Mouse (Mus musculus) macrophage (primary cell): Measurements from ENCODE around the gene Slc25a28. TPM values are rescaled to one million over a fixed set of nuclear protein-coding genes. Genes with fewer than 3 reads are reported as not detected.

Experiments used
- H3K27ac ChIP-seq: fragments of 350-480 bp; formaldehyde crosslinking; 2 replicates; pipeline ENCODE4 v1.9.0; 2021
- H3K36me3 ChIP-seq: fragments of 350-480 bp; formaldehyde crosslinking; 2 replicates; pipeline ENCODE4 v1.9.0; 2021; ENCODE audit errors: inconsistent target
- H3K4me3 ChIP-seq: fragments of 350-480 bp; formaldehyde crosslinking; 2 replicates; pipeline ENCODE4 v1.9.0; 2021; ENCODE audit errors: inconsistent target
- H3K79me2 ChIP-seq: fragments of 350-480 bp; formaldehyde crosslinking; 2 replicates; pipeline ENCODE4 v1.9.0; 2021; ENCODE audit errors: inconsistent target
- WGBS: methylation state at CpG from one replicate; pipeline ENCODE4 v1.1.7; 2026; ENCODE audit warnings: inconsistent platforms; ENCODE audit not compliant: missing documents; 5-methylcytosine and 5-hydroxymethylcytosine counted together
- polyA plus RNA-seq: library from polyadenylated mRNA; stranded (reverse); fragments of 250-400 nt; gene quantifications from 3 replicates; pipeline ENCODE4 v1.2.4, GENCODE M21; 2018; ENCODE audit warnings: inconsistent platforms
- total RNA-seq, 78 experiments: library from RNA; depleted of rRNA; stranded (reverse); fragments of 250-400 nt; gene quantifications; 1 replicate in 9 of 78; 2 replicates in 24 of 78; 3 replicates in 43 of 78; 4 replicates in 2 of 78; pipeline ENCODE4 v1.2.4; 2018; ENCODE audit warnings: inconsistent platforms in 56 of 78

The Slc25a28 gene
- 100 to 1,000 TPM in 10 of 26 experiments, 10 to 100 TPM in 16; 71.5 to 154 (median 97.6) TPM for total RNA-seq (2018; cell fraction: chromatin; rRNA removed)
- 10 to 100 TPM; 15.5 to 21.5 (median 18.2) TPM for total RNA-seq (2018; cell fraction: cytosol; rRNA removed)
- total RNA-seq (2018; cell fraction: nucleus; rRNA removed) = 100 to 1,000 TPM in 9 of 26 experiments, 10 to 100 TPM in 17; 54.9 to 146 (median 94.1) TPM
- polyA plus RNA-seq = 16.2 to 24.8 TPM (median 23.2 TPM) in 3 replicates

GRCm38 (mm10) chr19:43674730-43675524 is at the start of gene Slc25a28:
Gene Slc25a28 (minus strand): TSS chr19:43674881.
- Histone ChIP-seq H3K4me3 (peak within 1 kb of the TSS; percentile 83), H3K36me3 (no peaks in the 10 kb centered on the region), H3K27ac (peak within 1 kb of the TSS; percentile 90), H3K79me2 (peaks cover 41% of the 10 kb centered on the region)
- WGBS = under 1% methylated on average over 79 of the region's 79 CpGs

- no peak overlapping the region for H3K4me3 ChIP-seq
- peaks cover 72% of the 10 kb centered on the region for H3K36me3 ChIP-seq
- no peak overlapping the region for H3K27ac ChIP-seq
- H3K79me2 ChIP-seq = no peaks in the 10 kb centered on the region
- 98% methylated on average over 18 of the region's 20 CpGs for WGBS
Measured at GRCm38 (mm10) chr19:43724194-43724593, 49.5 kb upstream of the Slc25a28 start.

- Histone ChIP-seq H3K36me3 (peaks cover 72% of the 10 kb centered on the region), H3K79me2 (no peaks in the 10 kb centered on the region), H3K27ac (0 out of 2 replicates have a peak overlapping the region, but pooled peaks have one; percentile 1), H3K4me3 (no peak overlapping the region)
- 79% methylated on average over 9 of the region's 10 CpGs for WGBS
Measured at GRCm38 (mm10) chr19:43723501-43723900, 48.8 kb upstream of the Slc25a28 start.

- H3K79me2 ChIP-seq = no peaks in the 10 kb centered on the region
- no peak overlapping the region for H3K4me3 ChIP-seq
- 0 out of 2 replicates have a peak overlapping the region, but pooled peaks have one; percentile 1 for H3K27ac ChIP-seq
- peaks cover 72% of the 10 kb centered on the region for H3K36me3 ChIP-seq
- WGBS = 41% methylated on average over 8 of the region's 8 CpGs
Measured at GRCm38 (mm10) chr19:43722891-43723290, 48.2 kb upstream of the Slc25a28 start.

DNA sequence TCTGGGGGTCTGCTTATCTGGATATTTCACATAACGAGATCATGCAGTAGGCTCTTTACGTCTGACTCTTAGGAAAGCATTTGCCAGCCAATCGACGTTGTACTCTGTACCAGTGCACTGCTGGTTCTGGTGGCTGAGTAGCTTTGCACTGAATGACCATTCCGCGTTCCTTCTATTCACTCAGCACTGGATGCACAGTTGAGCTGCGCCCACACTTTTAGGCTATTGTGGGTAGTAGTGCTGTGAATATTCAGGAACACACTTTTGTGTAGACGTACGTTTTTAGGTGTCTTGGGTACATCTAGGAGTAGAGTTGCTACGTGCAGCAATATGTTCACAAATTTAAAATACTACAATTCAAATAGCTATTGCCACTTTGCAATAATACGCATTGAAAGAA is 45.4 kb upstream of the Slc25a28 start:
- Histone ChIP-seq H3K36me3 (peaks cover 59% of the 10 kb centered on the region), H3K27ac (no peak overlapping the region), H3K79me2 (no peaks in the 10 kb centered on the region), H3K4me3 (no peak overlapping the region)
- 96% methylated on average over 11 of the region's 11 CpGs for WGBS

GRCm38 (mm10) chr19:43711971-43712370 is 37.3 kb upstream of the Slc25a28 start:
- Histone ChIP-seq H3K27ac (no peak overlapping the region), H3K36me3 (peaks cover 2% of the 10 kb centered on the region; the same call in 1 of the 2 replicates), H3K4me3 (no peak overlapping the region), H3K79me2 (no peaks in the 10 kb centered on the region)
- 86% methylated on average over 5 of the region's 5 CpGs for WGBS

DNA sequence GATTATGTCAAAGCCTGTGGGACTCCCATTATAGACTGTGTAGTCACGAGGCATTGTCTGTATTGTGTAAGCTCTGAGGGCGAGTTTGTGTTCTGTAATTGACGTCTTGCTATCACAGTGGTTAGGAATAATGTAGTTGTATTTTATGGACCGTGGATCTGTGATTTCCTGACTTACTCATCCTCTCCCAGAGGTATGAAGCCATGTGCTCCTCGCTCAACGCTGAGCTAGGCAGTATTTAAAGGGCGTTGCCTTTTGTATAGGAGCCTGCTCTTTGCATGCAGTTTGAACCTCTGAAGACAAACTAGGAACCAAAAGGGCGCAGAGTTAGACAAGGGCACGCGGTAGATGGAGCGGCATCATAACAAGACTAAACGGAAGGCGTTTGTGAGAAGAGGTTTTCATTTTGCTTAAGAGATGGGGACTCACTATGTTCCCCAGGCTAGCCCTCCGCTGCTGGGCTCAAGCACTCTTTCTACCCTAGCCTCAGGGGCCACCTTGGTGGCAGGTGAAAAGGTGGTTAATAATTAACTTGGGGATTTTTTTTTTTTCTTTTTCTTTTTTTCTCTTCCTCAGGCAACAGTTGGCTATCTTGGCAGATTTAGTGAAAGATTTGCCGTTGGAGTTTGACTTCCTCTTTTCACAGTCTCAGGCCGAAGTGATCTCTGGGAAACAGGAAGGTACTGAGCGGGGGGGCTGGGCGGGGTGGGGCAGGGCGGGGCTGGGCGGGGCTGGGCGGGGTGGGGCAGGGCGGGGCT is 36.7 kb upstream of the Slc25a28 start:
- WGBS = 3% methylated on average over 22 of the region's 22 CpGs
- Histone ChIP-seq H3K27ac (peak overlapping the region; percentile 100), H3K4me3 (peak overlapping the region; percentile 22; the same call in 1 of the 2 replicates), H3K79me2 (no peaks in the 10 kb centered on the region), H3K36me3 (peaks cover 7% of the 10 kb centered on the region)

DNA sequence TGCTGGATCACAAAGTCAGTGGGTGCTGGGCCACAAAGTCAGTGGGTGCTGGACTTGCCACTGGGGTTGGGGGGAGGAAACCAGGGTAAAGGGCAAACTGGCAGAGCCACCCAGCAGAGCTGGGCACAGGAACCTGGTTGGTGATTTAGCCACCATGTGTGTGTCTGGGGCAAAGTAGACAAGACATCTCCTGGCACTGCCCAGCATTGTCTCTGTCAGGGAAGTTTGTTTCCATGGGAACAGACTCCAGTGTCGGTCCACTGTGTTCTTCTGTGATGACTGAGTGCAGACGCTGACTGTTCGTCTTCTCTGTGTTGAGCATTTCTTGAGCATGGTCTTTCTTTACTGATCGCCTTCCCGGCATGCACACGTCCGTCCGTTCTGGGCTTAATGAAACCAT is 34.6 kb upstream of the Slc25a28 start:
- Histone ChIP-seq H3K27ac (peak overlapping the region; percentile 100), H3K4me3 (no peak overlapping the region), H3K79me2 (no peaks in the 10 kb centered on the region), H3K36me3 (peaks cover 26% of the 10 kb centered on the region)
- 95% methylated on average over 8 of the region's 8 CpGs for WGBS

- Histone ChIP-seq H3K79me2 (no peaks in the 10 kb centered on the region), H3K27ac (no peak overlapping the region), H3K4me3 (no peak overlapping the region), H3K36me3 (peaks cover 30% of the 10 kb centered on the region)
- WGBS = 96% methylated on average over 7 of the region's 7 CpGs
Measured at GRCm38 (mm10) chr19:43708206-43708605, 33.5 kb upstream of the Slc25a28 start.

GRCm38 (mm10) chr19:43704787-43705497 is 30.3 kb upstream of the Slc25a28 start:
- Histone ChIP-seq H3K4me3 (no peak overlapping the region), H3K79me2 (no peaks in the 10 kb centered on the region; the same call in 1 of the 2 replicates), H3K36me3 (peaks cover 41% of the 10 kb centered on the region), H3K27ac (no peak overlapping the region)
- WGBS = 94% methylated on average over 17 of the region's 17 CpGs

DNA sequence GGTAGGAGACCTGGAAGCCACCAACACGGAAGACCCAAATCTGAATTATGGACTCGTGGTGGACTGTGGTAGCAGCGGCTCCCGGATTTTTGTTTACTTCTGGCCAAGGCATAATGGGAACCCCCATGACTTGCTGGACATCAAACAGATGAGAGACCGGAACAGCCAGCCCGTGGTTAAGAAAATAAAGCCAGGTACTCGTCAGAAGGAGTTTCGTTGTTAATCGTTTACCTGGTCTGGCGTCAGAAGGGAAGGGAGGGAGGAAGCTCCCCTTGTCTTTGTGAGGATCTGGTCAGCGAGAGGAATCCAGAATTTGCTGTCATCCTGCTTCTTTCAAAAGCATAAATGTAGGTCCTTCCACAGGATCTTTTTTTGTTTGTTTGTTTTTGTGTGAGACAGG is 29.5 kb upstream of the Slc25a28 start:
- H3K79me2 ChIP-seq = no peaks in the 10 kb centered on the region; the same call in 1 of the 2 replicates
- H3K4me3 ChIP-seq = no peak overlapping the region
- WGBS = 95% methylated on average over 11 of the region's 11 CpGs
- H3K36me3 ChIP-seq = peaks cover 45% of the 10 kb centered on the region
- no peak overlapping the region for H3K27ac ChIP-seq

- H3K36me3 ChIP-seq = peaks cover 23% of the 10 kb centered on the region
- WGBS = 91% methylated on average over 6 of the region's 6 CpGs
- H3K79me2 ChIP-seq = peaks cover 12% of the 10 kb centered on the region; the same call in 1 of the 2 replicates
- H3K27ac ChIP-seq = no peak overlapping the region
- no peak overlapping the region for H3K4me3 ChIP-seq
Measured at GRCm38 (mm10) chr19:43699763-43700155, 25.1 kb upstream of the Slc25a28 start.

DNA sequence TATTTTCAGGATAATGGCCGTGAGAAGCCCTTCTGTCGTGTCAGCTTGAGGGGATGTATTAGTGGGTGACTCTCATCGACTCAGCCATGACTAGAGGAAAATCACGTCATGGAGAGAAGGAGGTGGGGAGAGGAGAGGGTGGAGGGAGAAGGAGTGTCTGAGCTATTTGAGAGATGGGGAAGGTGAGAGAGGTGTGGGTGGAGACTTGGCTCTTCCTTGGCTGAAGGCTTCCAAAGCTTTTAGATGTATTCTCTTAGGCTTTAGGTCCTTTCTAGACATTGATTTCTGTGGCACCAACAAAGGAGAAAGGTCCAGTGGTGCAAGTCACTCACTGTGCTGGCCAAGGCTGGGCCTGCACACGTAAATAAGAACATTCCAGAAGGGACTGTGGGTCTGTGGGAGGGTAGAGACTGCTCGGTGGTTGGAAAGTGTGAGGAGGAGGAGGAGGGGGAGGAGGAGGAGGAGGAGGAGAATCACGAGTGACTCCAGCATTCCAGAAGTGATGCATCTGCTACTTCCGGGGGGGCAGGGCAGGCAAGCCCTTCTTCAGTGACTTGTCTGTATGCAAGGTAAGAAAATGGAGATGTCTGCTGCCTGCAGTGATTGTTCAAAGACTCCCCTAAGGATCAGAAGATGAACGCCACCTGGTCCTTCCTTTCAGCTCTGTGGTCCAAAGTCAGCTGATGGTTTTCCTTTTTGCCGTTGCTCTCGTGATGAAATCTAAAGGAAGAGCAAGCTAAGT is 24.5 kb upstream of the Slc25a28 start:
- no peak overlapping the region for H3K4me3 ChIP-seq
- peaks cover 18% of the 10 kb centered on the region for H3K36me3 ChIP-seq
- peaks cover 18% of the 10 kb centered on the region for H3K79me2 ChIP-seq
- 90% methylated on average over 10 of the region's 11 CpGs for WGBS
- no peak overlapping the region for H3K27ac ChIP-seq
